Mouse (Mus musculus) thymus, adult 2 months (tissue): ENCODE measurements at regions not wholly inside any gene's neighbourhood (a gene's known extent, or its start where the extent isn't known, plus 50 kb on each side); places are given as distances from the start of the nearest gene placed in this dataset.

Source experiments
- DNase-seq: peaks from one replicate; pipeline ENCODE4 v3.0.0; 2021
- H3K27ac ChIP-seq: fragments of 200-500 bp; 2 replicates; pipeline ENCODE4 v1.5.1; 2012; ENCODE audit warnings: low read length, control low read depth; ENCODE audit not compliant: control insufficient read depth, insufficient read depth
- H3K27me3 ChIP-seq: fragments of 200-500 bp; 2 replicates; pipeline ENCODE4 v1.6.1; 2012; ENCODE audit warnings: mild to moderate bottlenecking, low read length, moderate library complexity, mixed read lengths; ENCODE audit not compliant: control insufficient read depth, insufficient read depth
- H3K36me3 ChIP-seq: fragments of 200-500 bp; 2 replicates; pipeline ENCODE4 v1.6.1; 2012; ENCODE audit warnings: mild to moderate bottlenecking, low read length, moderate library complexity; ENCODE audit not compliant: control insufficient read depth, insufficient read depth
- H3K4me1 ChIP-seq: fragments of 200-500 bp; replicated peaks from 2 replicates; pipeline ENCODE4 v1.6.1; 2012; ENCODE audit warnings: low read length; ENCODE audit not compliant: control insufficient read depth, insufficient read depth
- H3K4me3 ChIP-seq: fragments of 200-500 bp; 2 replicates; pipeline ENCODE4 v1.5.1; 2012; ENCODE audit warnings: mild to moderate bottlenecking, low read length, control low read depth, moderate library complexity; ENCODE audit not compliant: control insufficient read depth, insufficient read depth
- CTCF ChIP-seq: fragments of 200-500 bp; IDR thresholded peaks from 2 replicates; pipeline ENCODE4 v1.5.1; 2012; ENCODE audit warnings: mild to moderate bottlenecking, control low read depth, low read length, moderate library complexity, borderline replicate concordance; ENCODE audit not compliant: control insufficient read depth, poor library complexity, insufficient read depth; ENCODE audit errors: extremely low read depth
- POLR2A ChIP-seq: fragments of 200-500 bp; IDR thresholded peaks from 2 replicates; pipeline ENCODE4 v1.6.1; 2012; ENCODE audit warnings: mild to moderate bottlenecking, low read length, control low read depth, moderate library complexity; ENCODE audit not compliant: control insufficient read depth, poor library complexity, insufficient read depth; ENCODE audit errors: extremely low read depth
- WGBS: fragments of 180-500 bp; shearing (Covaris S2); methylation state at CpG from one replicate; pipeline ENCODE4 v1.1.7; 2018; 5-methylcytosine and 5-hydroxymethylcytosine counted together

GRCm38 (mm10) chr12:77137291-77137830 is 100.6 kb upstream of the Fut8 start:
- no peaks in the 10 kb centered on the region for H3K36me3 ChIP-seq
- 43% methylated on average over 10 of the region's 10 CpGs for WGBS
- no peak overlapping the region for H3K27ac ChIP-seq
- peaks cover 35% of the 10 kb centered on the region for H3K4me1 ChIP-seq
- no peaks in the 10 kb centered on the region for H3K27me3 ChIP-seq
- no peak overlapping the region for H3K4me3 ChIP-seq
- DNase-seq = no peak
- TF ChIP-seq POLR2A (no peak), CTCF (no peak)

GRCm38 (mm10) chr12:77135661-77136060 is 102.3 kb upstream of the Fut8 start:
- no peak for TF ChIP-seq CTCF
- TF ChIP-seq POLR2A = no peak
- no peak overlapping the region for H3K4me3 ChIP-seq
- H3K4me1 ChIP-seq = peaks cover 35% of the 10 kb centered on the region
- H3K27ac ChIP-seq = no peak overlapping the region
- WGBS = 95% methylated on average over 6 of the region's 6 CpGs
- H3K27me3 ChIP-seq = no peaks in the 10 kb centered on the region
- no peaks in the 10 kb centered on the region for H3K36me3 ChIP-seq
- no peak for DNase-seq

GRCm38 (mm10) chr12:77135067-77135466 is 102.9 kb upstream of the Fut8 start:
- TF ChIP-seq POLR2A (no peak), CTCF (no peak)
- no peak for DNase-seq
- H3K27me3 ChIP-seq = no peaks in the 10 kb centered on the region
- H3K4me1 ChIP-seq = peaks cover 35% of the 10 kb centered on the region
- H3K4me3 ChIP-seq = no peak overlapping the region
- WGBS = 91% methylated on average over 3 of the region's 3 CpGs
- H3K27ac ChIP-seq = no peak overlapping the region
- no peaks in the 10 kb centered on the region for H3K36me3 ChIP-seq

- H3K27ac ChIP-seq = no peak overlapping the region
- no peak overlapping the region for H3K4me3 ChIP-seq
- whole genome bisulfite sequencing = 45% methylated on average over 9 of the region's 9 CpGs
- DNase-seq = no peak
- H3K4me1 ChIP-seq = peaks cover 36% of the 10 kb centered on the region
- TF ChIP-seq CTCF = no peak
- TF ChIP-seq POLR2A = no peak
- no peaks in the 10 kb centered on the region for H3K27me3 ChIP-seq
- no peaks in the 10 kb centered on the region for H3K36me3 ChIP-seq
These were observed 103.5 kb upstream of the Fut8 start for GRCm38 (mm10) chr12:77134306-77135010.

- no peak overlapping the region for H3K4me3 ChIP-seq
- no peaks in the 10 kb centered on the region for H3K36me3 ChIP-seq
- WGBS = 52% methylated on average over 5 of the region's 5 CpGs
- H3K27me3 ChIP-seq = no peaks in the 10 kb centered on the region
- H3K27ac ChIP-seq = no peak overlapping the region
- no peak for DNase-seq
- peaks cover 33% of the 10 kb centered on the region for H3K4me1 ChIP-seq
- TF ChIP-seq POLR2A (no peak), CTCF (no peak)
These were observed 104.2 kb upstream of the Fut8 start for GRCm38 (mm10) chr12:77133465-77134305.

- 12% methylated on average over 7 of the region's 7 CpGs for WGBS
- no peak for TF ChIP-seq CTCF
- TF ChIP-seq POLR2A = no peak
- peaks cover 19% of the 10 kb centered on the region for H3K4me1 ChIP-seq
- no peaks in the 10 kb centered on the region for H3K27me3 ChIP-seq
- no peak overlapping the region for H3K4me3 ChIP-seq
- H3K36me3 ChIP-seq = no peaks in the 10 kb centered on the region
- no peak for DNase-seq
- no peak overlapping the region for H3K27ac ChIP-seq
These were observed 106.6 kb upstream of the Fut8 start for GRCm38 (mm10) chr12:77131328-77131727.
